10 mouse cellular contexts compared by ENCODE assay signal in the genomic region with DNA sequence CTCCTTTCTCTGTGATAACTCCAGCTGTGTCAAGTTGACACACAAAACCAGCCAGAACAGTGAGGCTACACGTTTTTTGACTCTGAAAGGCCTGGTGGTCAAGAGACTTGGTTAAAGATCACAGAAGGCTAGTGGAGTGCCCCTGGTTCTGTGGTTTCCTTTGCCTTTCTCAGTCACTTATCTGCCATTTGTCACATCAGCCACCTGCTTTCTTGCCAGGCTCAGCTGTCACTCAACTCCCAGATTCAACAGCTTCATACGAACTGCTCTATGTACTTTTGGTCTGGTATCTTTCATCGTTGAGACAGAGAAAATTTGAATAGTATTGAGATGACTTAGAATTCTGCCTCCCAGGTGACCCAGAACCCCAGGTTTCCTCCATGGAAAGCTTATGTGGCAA. TPM values are rescaled to one million over a fixed set of nuclear protein-coding genes. Genes with fewer than 3 reads are reported as not detected.
DNase-seq lines count a peak whose midpoint lies in the region; ATAC-seq and TF ChIP-seq lines count a peak whose summit lies in the region.
"Had no signal": no experiment of that assay in that cellular context is flagged by ENCODE, and none has a peak within 500 bp of the region (broad histone marks: within the 10 kb centered on the region; RNA-seq: fewer than 3 reads in every experiment).

No protein-coding gene starts in this region.

- H3K27me3 ChIP-seq in heart, embryonic 16.5 days (ENCODE audit: control insufficient read depth, insufficient read depth, low read length): no peaks in the 10 kb centered on the region
- H3K27me3 ChIP-seq in midbrain, embryonic 10.5 days (ENCODE audit: low read depth, poor library complexity, severe bottlenecking): no peaks in the 10 kb centered on the region
- H3K27me3 ChIP-seq: heart, embryonic 13.5 days had no signal

- no peaks in the 10 kb centered on the region for H3K36me3 ChIP-seq in heart, embryonic 16.5 days (ENCODE audit: control insufficient read depth, insufficient read depth)
- H3K36me3 ChIP-seq in midbrain, embryonic 10.5 days: no peaks in the 10 kb centered on the region
- H3K36me3 ChIP-seq: heart, embryonic 13.5 days had no signal

- no peak for ATAC-seq in heart, embryonic 16.5 days (replicated peaks; ENCODE audit: extremely low read depth, insufficient read depth, low FRiP score)

- no peak overlapping the region for H3K9ac ChIP-seq in heart, embryonic 16.5 days (ENCODE audit: low read length)
- H3K9ac ChIP-seq: heart, embryonic 13.5 days had no signal

- peak overlapping the region; percentile 17; the same call in 1 of the 2 replicates for H3K4me2 ChIP-seq in heart, embryonic 16.5 days (ENCODE audit: low read depth, low read length)
- H3K4me2 ChIP-seq: heart, embryonic 13.5 days had no signal

- TF ChIP-seq CTCF in lung, adult 2 months (IDR thresholded peaks at IDR 0.05; ENCODE audit: insufficient read depth, low read length): no peak

- peak overlapping the region; percentile 63 for H3K27ac ChIP-seq in heart, embryonic 16.5 days (ENCODE audit: low read length)
- H3K27ac ChIP-seq in midbrain, embryonic 10.5 days (replicated peaks): peak overlapping the region; percentile 11; the same call in 1 of the 2 replicates
- H3K27ac ChIP-seq: heart, embryonic 13.5 days had no signal

- 30% methylated on average over 3 of the region's 3 CpGs for WGBS in heart, embryonic 16.5 days
- 49% methylated on average over 3 of the region's 3 CpGs for WGBS in midbrain, embryonic 10.5 days
- 25% methylated on average over 3 of the region's 3 CpGs for WGBS in lung, adult 2 months

- peaks cover 13% of the 10 kb centered on the region for H3K4me1 ChIP-seq in heart, embryonic 16.5 days (ENCODE audit: control insufficient read depth, insufficient read depth, low read length)
- peaks cover 26% of the 10 kb centered on the region for H3K4me1 ChIP-seq in midbrain, embryonic 10.5 days
- H3K4me1 ChIP-seq in lung, adult 2 months (ENCODE audit: control insufficient read depth, insufficient read depth, low read length): peaks cover 10% of the 10 kb centered on the region

- TF ChIP-seq POLR2A in lung, adult 2 months (IDR thresholded peaks at IDR 0.05; ENCODE audit: borderline replicate concordance, extremely low read depth, low read depth, low read length): no peak

- H3K4me3 ChIP-seq in heart, embryonic 16.5 days (ENCODE audit: low read length): no peak overlapping the region
- H3K4me3 ChIP-seq in midbrain, embryonic 10.5 days: no peak overlapping the region
- no peak overlapping the region for H3K4me3 ChIP-seq in lung, adult 2 months (replicated peaks; ENCODE audit: extremely low read depth, low read depth, low read length)
- H3K4me3 ChIP-seq: heart, embryonic 13.5 days had no signal

- no peaks in the 10 kb centered on the region for H3K9me3 ChIP-seq in heart, embryonic 16.5 days (replicated peaks; ENCODE audit: control insufficient read depth, low read length)
- H3K9me3 ChIP-seq in midbrain, embryonic 10.5 days (replicated peaks): no peaks in the 10 kb centered on the region
- H3K9me3 ChIP-seq: heart, embryonic 13.5 days had no signal

- no peak for DNase-seq in heart, postnatal 4 days
- DNase-seq in thymus, postnatal 0 days (ENCODE audit: low spot score): peak; percentile 57
- DNase-seq in thymus, postnatal 14 days: no peak
- no peak for DNase-seq in midbrain, embryonic 10.5 days (ENCODE audit: low spot score)
- DNase-seq in embryo, embryonic 9.5 days (ENCODE audit: extremely low spot score): no peak
- DNase-seq in left cerebral cortex, adult 9 months (ENCODE audit: low spot score in 2 of 2): no peak
- no peak for DNase-seq in lung, adult 2 months
- DNase-seq: cerebellum, adult 11-12 months had no signal

RNA-seq across cellular contexts. Expression of a gene that starts 21.9 kb away (rescaled TPM):
- 2.5 and 4.7 TPM in 2 replicates for polyA plus RNA-seq in heart, embryonic 16.5 days (2015; fragmentation: Nextera tagmentation; extraction: Ambion mirVana)
- total RNA-seq in heart, postnatal 4 days (2021): 1 to 10 TPM; 3.6 to 5.5 TPM
- 0.44 and 0.98 TPM in 2 replicates for polyA plus RNA-seq in thymus, postnatal 0 days (2015; fragmentation: Nextera tagmentation; extraction: Ambion mirVana)
- 0.52 and 0.77 TPM in 2 replicates for polyA plus RNA-seq in midbrain, embryonic 10.5 days (2016; fragmentation: Nextera tagmentation; extraction: Ambion mirVana)
- 44.8 and 53.2 TPM in 2 replicates for polyA plus RNA-seq in lung, adult 2 months (2012; rRNA removed)

RNA-seq across cellular contexts. Expression of a gene that starts 52.3 kb away (rescaled TPM):
- 62.6 and 66.9 TPM in 2 replicates for polyA plus RNA-seq in heart, embryonic 16.5 days (2015; fragmentation: Nextera tagmentation; extraction: Ambion mirVana)
- total RNA-seq in heart, postnatal 4 days (2021): 10 to 100 TPM; 41.6 to 43.1 TPM
- polyA plus RNA-seq in thymus, postnatal 0 days (2015; fragmentation: Nextera tagmentation; extraction: Ambion mirVana): 4.4 and 4.5 TPM in 2 replicates
- polyA plus RNA-seq in midbrain, embryonic 10.5 days (2016; fragmentation: Nextera tagmentation; extraction: Ambion mirVana): 29.3 and 30.9 TPM in 2 replicates
- 12.4 and 15.4 TPM in 2 replicates for polyA plus RNA-seq in lung, adult 2 months (2012; rRNA removed)
